Mouse (Mus musculus) ES-Bruce4 (cell line): ENCODE measurements at regions not wholly inside any gene's neighbourhood (a gene's known extent, or its start where the extent isn't known, plus 50 kb on each side); places are given as distances from the start of the nearest gene placed in this dataset.

Experiments used
- H3K27ac ChIP-seq: 2 replicates; pipeline ENCODE4 v1.5.1; 2012; ENCODE audit warnings: low read length, inconsistent platforms; ENCODE audit not compliant: insufficient read depth
- H3K27me3 ChIP-seq: 2 replicates; pipeline ENCODE4 v1.6.1; 2012; ENCODE audit warnings: mild to moderate bottlenecking, low read length, inconsistent platforms; ENCODE audit not compliant: control insufficient read depth, poor library complexity, insufficient read depth, severe bottlenecking
- H3K36me3 ChIP-seq: 2 replicates; pipeline ENCODE4 v1.6.1; 2012; ENCODE audit warnings: inconsistent platforms, mild to moderate bottlenecking, low read length, moderate library complexity; ENCODE audit not compliant: control insufficient read depth, poor library complexity, insufficient read depth, severe bottlenecking
- H3K4me1 ChIP-seq: one replicate; pipeline ENCODE4 v1.8.1; 2011; ENCODE audit warnings: low read length; ENCODE audit not compliant: control insufficient read depth, insufficient read depth
- H3K4me3 ChIP-seq: 2 replicates; pipeline ENCODE4 v1.5.1; 2011; ENCODE audit warnings: low read depth, mild to moderate bottlenecking, low read length
- H3K9ac ChIP-seq: 2 replicates; pipeline ENCODE4 v1.6.1; 2012; ENCODE audit warnings: low read depth, mild to moderate bottlenecking, inconsistent platforms; ENCODE audit not compliant: poor library complexity, severe bottlenecking
- H3K9me3 ChIP-seq: replicated peaks from 2 replicates; pipeline ENCODE4 v1.6.1; 2012; ENCODE audit warnings: mild to moderate bottlenecking, low read length, inconsistent platforms; ENCODE audit not compliant: control insufficient read depth, poor library complexity, insufficient read depth, severe bottlenecking
- CTCF ChIP-seq: IDR thresholded peaks from one replicate; pipeline ENCODE4 v1.8.1; 2011; ENCODE audit warnings: low read depth, low read length
- EP300 ChIP-seq: IDR thresholded peaks from 2 replicates; pipeline ENCODE4 v1.6.1; 2011; ENCODE audit warnings: low read depth, low read length; ENCODE audit not compliant: insufficient read depth
- POLR2A ChIP-seq: IDR thresholded peaks from one replicate; pipeline ENCODE4 v1.8.1; 2011; ENCODE audit warnings: low read length; ENCODE audit not compliant: insufficient read depth

DNA sequence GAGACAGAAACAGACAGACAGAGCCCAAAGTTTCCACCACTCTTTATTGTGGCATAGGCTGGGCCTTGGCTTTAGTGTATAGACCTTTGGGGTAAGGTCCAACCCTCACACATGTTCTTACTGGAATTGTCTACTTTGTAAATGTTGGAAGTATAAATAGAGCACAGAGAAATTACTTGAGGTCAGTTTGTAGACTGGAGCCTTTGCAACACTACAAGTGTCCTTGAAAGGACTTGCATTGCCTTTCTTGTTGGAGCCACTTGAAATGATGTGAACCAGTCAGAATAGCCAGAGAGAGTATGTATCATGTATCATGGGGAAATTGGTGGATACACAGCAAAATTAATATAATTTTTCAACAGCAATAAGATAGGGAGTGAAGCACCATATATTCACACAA, 131.4 kb downstream of the Btc start:
- Histone ChIP-seq H3K27me3 (no peaks in the 10 kb centered on the region), H3K27ac (no peak overlapping the region), H3K9ac (no peak overlapping the region), H3K36me3 (no peaks in the 10 kb centered on the region), H3K4me1 (no peaks in the 10 kb centered on the region), H3K9me3 (no peaks in the 10 kb centered on the region), H3K4me3 (no peak overlapping the region)
- no peak for TF ChIP-seq POLR2A
- no peak for TF ChIP-seq EP300
- no peak for TF ChIP-seq CTCF

DNA sequence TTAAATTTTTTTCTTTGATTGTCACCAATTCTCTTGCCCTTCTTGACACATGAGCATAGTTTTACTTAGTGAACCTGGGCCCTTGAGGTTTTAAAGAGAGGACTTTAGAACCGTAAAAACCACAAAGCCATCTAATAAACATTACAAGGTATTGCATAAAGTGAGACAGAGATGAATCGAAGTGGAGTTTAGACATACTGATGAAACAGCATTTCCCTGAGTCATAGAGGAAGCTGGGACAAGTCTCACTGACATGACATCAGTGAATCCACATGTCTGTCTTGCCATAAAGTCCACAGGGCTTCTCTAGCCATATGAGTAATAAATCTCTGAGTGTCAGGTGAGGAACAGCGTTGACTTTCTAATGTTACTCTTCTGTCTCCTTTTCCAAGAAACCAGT, 128.4 kb downstream of the Btc start:
- TF ChIP-seq EP300 (no peak), CTCF (no peak), POLR2A (no peak)
- Histone ChIP-seq H3K4me3 (no peak overlapping the region), H3K4me1 (no peaks in the 10 kb centered on the region), H3K9me3 (no peaks in the 10 kb centered on the region), H3K27ac (no peak overlapping the region), H3K27me3 (no peaks in the 10 kb centered on the region), H3K9ac (no peak overlapping the region), H3K36me3 (no peaks in the 10 kb centered on the region)

DNA sequence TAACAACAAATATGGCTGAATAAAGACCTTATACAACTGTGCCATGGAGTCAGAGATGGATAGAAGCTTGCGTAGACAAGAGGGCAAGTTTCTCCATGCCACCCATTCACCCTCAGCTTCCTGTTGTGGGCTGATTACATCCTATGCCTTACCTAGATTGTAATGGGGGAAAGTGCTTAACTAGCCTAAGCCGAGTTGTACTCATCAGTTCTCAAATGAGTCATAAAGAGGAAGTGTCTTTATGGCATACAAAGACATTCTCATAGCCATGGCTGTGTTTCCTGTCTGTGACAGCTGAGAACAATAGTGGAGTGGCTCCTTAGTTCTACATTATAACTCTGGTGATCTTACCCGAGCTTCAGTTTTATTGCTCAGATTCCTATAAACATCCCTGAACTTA, 124.3 kb downstream of the Btc start:
- Histone ChIP-seq H3K27ac (no peak overlapping the region), H3K4me1 (no peaks in the 10 kb centered on the region), H3K36me3 (no peaks in the 10 kb centered on the region), H3K27me3 (no peaks in the 10 kb centered on the region), H3K4me3 (no peak overlapping the region), H3K9me3 (no peaks in the 10 kb centered on the region), H3K9ac (no peak overlapping the region)
- TF ChIP-seq EP300, result no peak
- no peak for TF ChIP-seq POLR2A
- TF ChIP-seq CTCF, result no peak

DNA sequence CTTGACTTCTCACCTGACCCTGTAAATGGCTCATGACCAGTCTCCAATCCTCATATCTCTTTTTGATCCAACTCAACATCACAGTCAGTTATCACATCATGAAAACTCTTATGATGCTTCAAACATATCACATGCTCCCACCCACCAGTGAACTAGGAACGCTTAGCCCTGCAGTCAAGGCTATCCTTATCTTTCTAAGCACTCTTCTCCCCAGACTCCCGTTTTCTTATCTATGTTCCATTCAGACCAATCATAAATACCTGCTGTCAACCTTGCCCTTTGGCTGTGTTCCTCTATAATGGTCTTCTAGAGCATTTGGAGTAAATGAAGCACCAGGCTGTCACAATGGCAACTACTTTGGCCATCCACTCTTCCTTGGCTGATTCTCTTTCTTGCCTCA, 123.3 kb downstream of the Btc start:
- no peaks in the 10 kb centered on the region for H3K9me3 ChIP-seq
- H3K4me3 ChIP-seq, result no peak overlapping the region
- TF ChIP-seq POLR2A (no peak), EP300 (no peak), CTCF (no peak)
- no peaks in the 10 kb centered on the region for H3K27me3 ChIP-seq
- H3K36me3 ChIP-seq, result no peaks in the 10 kb centered on the region
- no peak overlapping the region for H3K27ac ChIP-seq
- H3K9ac ChIP-seq, result no peak overlapping the region
- H3K4me1 ChIP-seq, result no peaks in the 10 kb centered on the region

- Histone ChIP-seq H3K9me3 (no peaks in the 10 kb centered on the region), H3K27ac (no peak overlapping the region), H3K27me3 (no peaks in the 10 kb centered on the region), H3K9ac (no peak overlapping the region), H3K36me3 (no peaks in the 10 kb centered on the region), H3K4me1 (no peaks in the 10 kb centered on the region), H3K4me3 (no peak overlapping the region)
- TF ChIP-seq CTCF (no peak), EP300 (no peak), POLR2A (no peak)
Observed at GRCm38 (mm10) chr5:91282969-91283368, 119.8 kb downstream of the Btc start.

- no peaks in the 10 kb centered on the region for H3K36me3 ChIP-seq
- H3K4me3 ChIP-seq, result no peak overlapping the region
- H3K9me3 ChIP-seq, result no peaks in the 10 kb centered on the region
- TF ChIP-seq EP300, result no peak
- TF ChIP-seq POLR2A, result no peak
- TF ChIP-seq CTCF, result no peak
- H3K4me1 ChIP-seq, result no peaks in the 10 kb centered on the region
- H3K9ac ChIP-seq, result no peak overlapping the region
- no peak overlapping the region for H3K27ac ChIP-seq
- no peaks in the 10 kb centered on the region for H3K27me3 ChIP-seq
Observed at GRCm38 (mm10) chr5:91293073-91293472, 109.7 kb downstream of the Btc start.
